Mouse (Mus musculus): Measurements from ENCODE around the gene Rpusd2.

DNA sequence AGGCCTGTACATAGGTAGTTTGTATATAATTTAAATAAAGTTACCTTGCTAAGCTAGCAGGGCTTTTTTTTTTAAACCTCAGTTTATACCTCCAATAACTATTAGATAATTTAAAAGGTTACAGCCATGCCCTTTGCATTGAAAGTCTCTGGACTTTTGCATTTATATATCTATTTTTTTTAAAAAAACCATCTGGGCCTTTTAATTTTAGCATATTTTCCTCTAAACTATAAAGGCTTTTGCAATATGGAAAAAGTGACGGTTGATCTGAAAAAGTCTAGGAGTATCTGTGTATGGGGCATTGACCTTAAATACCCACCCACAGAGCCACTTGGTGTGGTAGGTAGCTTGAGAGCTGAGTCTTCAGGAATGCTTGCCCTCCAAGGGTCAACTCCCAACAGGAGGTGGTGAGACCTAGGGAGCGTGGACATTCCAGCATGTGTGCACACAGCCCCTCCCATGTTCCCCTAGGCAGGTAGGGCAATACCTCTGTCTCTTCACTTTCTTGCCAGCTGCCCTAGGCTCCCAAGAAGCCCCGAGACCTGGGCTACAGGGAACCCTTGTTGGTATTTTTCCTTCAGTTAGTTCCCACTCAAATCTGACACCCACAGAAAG, 35.5 kb upstream of the Rpusd2 start:
- no peak for TF ChIP-seq POLR2A (IDR thresholded peaks at IDR 0.05; ENCODE audit: borderline replicate concordance, extremely low read depth, low read depth, low read length)
- TF ChIP-seq CTCF (IDR thresholded peaks at IDR 0.05; ENCODE audit: insufficient read depth, low read length) = no peak
